Mouse (Mus musculus): ENCODE measurements around the gene Gm49661. TPM values are rescaled to one million over a fixed set of nuclear protein-coding genes. Genes with fewer than 3 reads are reported as not detected.

Gm49661 gene
- polyA plus RNA-seq, 1 experiment from 2014 or later: not detected

DNA sequence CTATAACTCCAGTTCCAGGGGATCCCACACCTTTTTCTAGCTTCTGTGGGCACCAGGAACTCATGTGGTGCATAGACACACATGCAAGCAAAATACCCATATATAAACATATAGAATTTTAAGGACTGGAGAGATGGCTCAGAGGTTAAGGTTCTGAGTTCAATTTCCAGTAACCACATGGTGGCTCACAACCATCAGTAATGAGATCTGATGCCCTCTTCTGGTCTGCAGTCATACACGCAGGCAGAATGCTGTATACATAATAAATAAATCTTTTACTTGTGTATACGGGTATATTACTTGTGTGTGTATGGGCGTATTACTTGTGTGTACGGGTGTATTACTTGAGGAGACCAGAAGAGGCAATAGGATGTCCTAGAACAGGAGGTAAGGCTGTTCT lies 5.3 kb downstream of the Gm49661 start:
- Histone ChIP-seq H3K9me3 (replicated peaks; ENCODE audit: control insufficient read depth, low read length) (no peaks in the 10 kb centered on the region), H3K36me3 (ENCODE audit: control insufficient read depth, insufficient read depth, low read length) (peaks cover 22% of the 10 kb centered on the region), H3K27me3 (replicated peaks; ENCODE audit: control insufficient read depth, insufficient read depth, low read length) (no peaks in the 10 kb centered on the region), H3K27ac (ENCODE audit: low read depth, low read length) (no peak overlapping the region), H3K4me1 (ENCODE audit: control insufficient read depth, insufficient read depth, low read length) (peaks cover 13% of the 10 kb centered on the region), H3K4me2 (ENCODE audit: low read length) (no peak overlapping the region), H3K4me3 (ENCODE audit: low read depth, low read length) (no peak overlapping the region), H3K9ac (ENCODE audit: low read length) (no peak overlapping the region)
- no peak for DNase-seq (ENCODE audit: low spot score)
- 89% methylated on average over 4 of the region's 4 CpGs for WGBS
- ATAC-seq: no peak

DNA sequence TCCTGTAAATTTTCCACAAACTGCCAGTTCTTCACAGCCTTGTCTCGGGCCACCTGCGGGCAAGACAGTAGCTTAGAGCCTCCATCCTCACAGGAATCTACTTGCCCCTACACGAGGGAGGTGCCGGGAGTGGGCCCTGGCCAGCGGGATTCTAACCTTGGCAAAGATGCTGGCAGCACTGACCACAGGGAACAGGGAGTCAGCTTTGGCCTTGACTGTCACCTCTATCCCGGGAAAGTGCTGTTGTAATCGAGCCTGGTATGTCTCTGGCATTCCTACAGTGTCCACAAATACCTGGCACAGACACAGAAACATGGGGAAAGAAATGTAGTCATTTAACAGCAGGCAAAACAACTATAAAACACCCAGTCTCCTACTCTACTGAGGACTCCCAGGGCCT lies 9.4 kb downstream of the Gm49661 start:
- DNase-seq (ENCODE audit: low spot score): no peak
- no peaks in the 10 kb centered on the region for H3K9me3 ChIP-seq (replicated peaks; ENCODE audit: control insufficient read depth, low read length)
- H3K36me3 ChIP-seq (ENCODE audit: control insufficient read depth, insufficient read depth, low read length): peaks cover 29% of the 10 kb centered on the region
- no peaks in the 10 kb centered on the region for H3K27me3 ChIP-seq (replicated peaks; ENCODE audit: control insufficient read depth, insufficient read depth, low read length)
- no peak overlapping the region for H3K4me3 ChIP-seq (ENCODE audit: low read depth, low read length)
- peaks cover under 1% of the 10 kb centered on the region; the same call in 1 of the 2 replicates for H3K4me1 ChIP-seq (ENCODE audit: control insufficient read depth, insufficient read depth, low read length)
- no peak for ATAC-seq
- no peak overlapping the region for H3K9ac ChIP-seq (ENCODE audit: low read length)
- H3K27ac ChIP-seq (ENCODE audit: low read depth, low read length): no peak overlapping the region
- 92% methylated on average over 7 of the region's 7 CpGs for WGBS
- no peak overlapping the region for H3K4me2 ChIP-seq (ENCODE audit: low read length)

DNA sequence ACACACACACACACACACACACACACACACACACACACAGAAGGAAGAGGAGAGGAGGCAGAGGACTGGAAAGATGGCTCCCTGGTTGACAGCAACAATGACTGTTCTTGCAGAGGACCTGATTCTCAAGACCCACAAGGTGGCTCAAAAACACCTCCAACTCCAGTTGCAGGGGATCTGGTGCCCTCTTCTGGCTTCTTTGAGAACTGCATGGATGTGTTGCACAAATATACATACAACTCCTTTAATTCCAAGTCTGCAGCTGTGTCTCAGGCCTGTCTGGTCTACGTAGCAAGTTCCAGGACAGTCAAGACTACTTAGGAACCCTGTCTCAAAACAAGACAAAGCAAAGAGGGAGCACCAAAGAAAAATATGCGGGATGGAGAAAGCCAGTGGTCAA lies 12.5 kb downstream of the Gm49661 start:
- Histone ChIP-seq H3K27me3 (replicated peaks; ENCODE audit: control insufficient read depth, insufficient read depth, low read length) (no peaks in the 10 kb centered on the region), H3K4me2 (ENCODE audit: low read length) (no peak overlapping the region), H3K9ac (ENCODE audit: low read length) (no peak overlapping the region), H3K27ac (ENCODE audit: low read depth, low read length) (no peak overlapping the region), H3K9me3 (replicated peaks; ENCODE audit: control insufficient read depth, low read length) (no peaks in the 10 kb centered on the region), H3K4me3 (ENCODE audit: low read depth, low read length) (no peak overlapping the region), H3K36me3 (ENCODE audit: control insufficient read depth, insufficient read depth, low read length) (peaks cover 24% of the 10 kb centered on the region), H3K4me1 (ENCODE audit: control insufficient read depth, insufficient read depth, low read length) (no peaks in the 10 kb centered on the region)
- WGBS: 42% methylated on average over 2 of the region's 2 CpGs
- ATAC-seq: peak; percentile 37
- peak; percentile 89 for DNase-seq (ENCODE audit: low spot score)

DNA sequence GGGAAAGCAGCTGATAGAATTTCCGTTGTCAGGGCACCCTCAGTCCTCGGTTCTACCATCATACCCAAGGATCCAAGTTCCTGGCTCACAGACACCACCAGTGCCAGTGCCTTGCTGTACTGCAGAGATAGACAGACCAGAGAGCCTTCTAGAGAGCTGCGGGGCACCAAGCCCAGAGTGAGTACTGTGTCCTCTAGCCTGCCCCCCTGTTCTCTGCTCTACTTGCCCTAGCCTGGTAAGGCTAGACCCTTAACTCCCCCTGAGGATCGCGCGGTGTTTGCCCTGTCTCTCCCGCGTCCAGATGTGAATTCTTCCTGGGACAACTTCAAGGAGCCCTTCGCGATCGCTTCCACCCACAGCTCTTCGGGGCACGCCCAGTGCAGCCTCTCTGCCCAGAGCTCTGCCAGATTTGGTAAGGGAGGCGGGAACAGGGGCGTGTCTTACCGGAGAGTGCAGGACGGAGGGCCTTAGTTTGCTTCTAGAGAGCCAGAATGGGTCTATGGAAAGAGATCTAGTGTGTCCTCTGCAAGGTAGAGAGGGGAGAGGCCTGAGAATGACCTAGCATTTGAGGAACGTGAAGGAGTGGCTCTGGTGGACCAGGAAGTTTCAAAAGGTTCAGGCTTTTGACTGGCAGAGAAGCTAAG lies 16.5 kb downstream of the Gm49661 start:
- no peak for ATAC-seq
- Histone ChIP-seq H3K9ac (ENCODE audit: low read length) (no peak overlapping the region), H3K27ac (ENCODE audit: low read depth, low read length) (no peak overlapping the region), H3K36me3 (ENCODE audit: control insufficient read depth, insufficient read depth, low read length) (peaks cover 4% of the 10 kb centered on the region), H3K4me3 (ENCODE audit: low read depth, low read length) (no peak overlapping the region), H3K4me1 (ENCODE audit: control insufficient read depth, insufficient read depth, low read length) (no peaks in the 10 kb centered on the region), H3K27me3 (replicated peaks; ENCODE audit: control insufficient read depth, insufficient read depth, low read length) (peaks cover 14% of the 10 kb centered on the region), H3K4me2 (ENCODE audit: low read length) (no peak overlapping the region), H3K9me3 (replicated peaks; ENCODE audit: control insufficient read depth, low read length) (no peaks in the 10 kb centered on the region)
- WGBS: 10% methylated on average over 18 of the region's 18 CpGs
- no peak for DNase-seq (ENCODE audit: low spot score)

DNA sequence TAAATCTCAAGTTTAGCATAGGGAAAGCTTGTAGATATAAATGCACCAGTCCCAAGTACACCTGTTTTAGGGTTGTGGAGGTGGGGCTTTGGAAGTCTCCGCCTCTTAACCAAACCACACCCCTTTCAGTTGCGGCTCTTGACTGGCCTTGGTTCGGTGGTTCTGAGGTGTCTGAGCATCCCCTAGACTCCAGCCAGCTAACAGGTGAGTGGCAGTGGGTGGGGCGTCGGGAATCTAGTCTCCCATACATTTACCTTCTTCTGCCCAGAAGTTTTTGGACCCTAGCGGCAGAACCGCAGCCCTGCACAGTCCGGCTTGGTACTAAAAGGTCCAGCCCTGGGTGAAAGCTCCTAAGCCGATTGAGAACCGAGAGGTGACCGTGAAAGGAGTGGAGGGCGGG lies 19.5 kb downstream of the Gm49661 start:
- peaks cover 33% of the 10 kb centered on the region for H3K27me3 ChIP-seq (replicated peaks; ENCODE audit: control insufficient read depth, insufficient read depth, low read length)
- no peaks in the 10 kb centered on the region for H3K9me3 ChIP-seq (replicated peaks; ENCODE audit: control insufficient read depth, low read length)
- WGBS: 18% methylated on average over 12 of the region's 12 CpGs
- H3K4me2 ChIP-seq (ENCODE audit: low read length): no peak overlapping the region
- H3K36me3 ChIP-seq (ENCODE audit: control insufficient read depth, insufficient read depth, low read length): no peaks in the 10 kb centered on the region
- no peak overlapping the region for H3K9ac ChIP-seq (ENCODE audit: low read length)
- no peak for ATAC-seq
- DNase-seq (ENCODE audit: low spot score): no peak
- peaks cover 4% of the 10 kb centered on the region; the same call in 1 of the 2 replicates for H3K4me1 ChIP-seq (ENCODE audit: control insufficient read depth, insufficient read depth, low read length)
- no peak overlapping the region for H3K4me3 ChIP-seq (ENCODE audit: low read depth, low read length)
- no peak overlapping the region for H3K27ac ChIP-seq (ENCODE audit: low read depth, low read length)

DNA sequence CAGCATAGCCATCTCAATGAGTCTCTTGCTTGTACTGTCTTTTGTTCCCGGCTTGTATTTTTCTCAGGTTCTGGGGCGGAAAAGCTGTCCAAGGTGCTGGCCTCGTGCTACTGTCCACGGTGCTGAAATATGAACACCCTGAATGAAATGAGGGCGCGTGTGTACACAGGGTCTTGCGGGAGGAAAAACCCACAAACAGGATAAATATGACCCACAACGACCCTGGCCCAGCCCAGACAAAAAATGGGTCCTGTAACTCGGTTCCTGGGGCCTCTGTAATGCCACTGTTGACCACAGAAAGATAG lies 22.0 kb downstream of the Gm49661 start:
- Histone ChIP-seq H3K9me3 (replicated peaks; ENCODE audit: control insufficient read depth, low read length) (no peaks in the 10 kb centered on the region), H3K36me3 (ENCODE audit: control insufficient read depth, insufficient read depth, low read length) (no peaks in the 10 kb centered on the region), H3K27ac (ENCODE audit: low read depth, low read length) (no peak overlapping the region), H3K9ac (ENCODE audit: low read length) (peak overlapping the region; percentile 77; the same call in 1 of the 2 replicates), H3K4me3 (ENCODE audit: low read depth, low read length) (no peak overlapping the region), H3K27me3 (replicated peaks; ENCODE audit: control insufficient read depth, insufficient read depth, low read length) (peaks cover 35% of the 10 kb centered on the region), H3K4me2 (ENCODE audit: low read length) (peak overlapping the region; percentile 87), H3K4me1 (ENCODE audit: control insufficient read depth, insufficient read depth, low read length) (peaks cover 11% of the 10 kb centered on the region; the same call in 1 of the 2 replicates)
- DNase-seq (ENCODE audit: low spot score) (peak; percentile 23), ATAC-seq (no peak)
- WGBS: 12% methylated on average over 9 of the region's 9 CpGs

DNA sequence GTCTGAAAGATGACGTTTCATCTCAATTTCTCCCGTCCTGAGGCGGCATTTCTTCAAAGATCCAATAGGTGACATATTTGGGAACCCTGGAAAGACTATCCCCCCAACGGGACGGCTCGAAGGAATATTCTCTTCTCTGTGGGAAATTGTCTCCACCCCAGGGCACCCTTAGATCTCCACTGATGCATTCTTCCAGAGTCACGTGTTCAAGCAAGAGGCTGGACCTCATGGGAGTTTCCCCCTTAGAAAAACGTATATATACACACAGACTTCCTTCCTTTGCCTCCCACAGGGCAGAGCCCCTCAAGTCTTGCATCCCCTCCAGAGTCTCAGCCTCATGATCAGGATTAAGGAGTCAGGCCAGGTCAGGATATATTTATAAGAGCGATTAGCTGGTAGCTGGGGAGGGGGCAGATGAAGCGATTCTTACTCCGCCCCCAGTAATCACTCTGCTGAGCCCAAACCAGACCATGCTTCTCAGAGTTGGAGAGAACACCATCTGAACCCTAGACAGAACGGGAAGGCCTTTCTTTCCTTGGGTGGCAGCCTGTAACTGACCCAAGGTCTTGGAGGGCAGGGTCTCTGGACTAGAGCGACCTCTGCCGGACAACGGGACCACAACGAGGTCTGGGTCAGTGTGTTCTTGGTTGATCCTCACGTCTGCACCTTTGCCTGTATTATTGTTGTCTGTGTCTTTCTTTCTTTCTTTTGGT lies 22.5 kb downstream of the Gm49661 start, which contains the start of gene Rtbdn:
Rtbdn (plus strand) TSS at position 464 of the 713 bp plus-strand sequence.
- Histone ChIP-seq H3K9me3 (replicated peaks; ENCODE audit: control insufficient read depth, low read length) (no peaks in the 10 kb centered on the region), H3K9ac (ENCODE audit: low read length) (peak within 1 kb of the TSS; percentile 77), H3K36me3 (ENCODE audit: control insufficient read depth, insufficient read depth, low read length) (no peaks in the 10 kb centered on the region), H3K4me3 (ENCODE audit: low read depth, low read length) (peak within 1 kb of the TSS; percentile 67), H3K4me1 (ENCODE audit: control insufficient read depth, insufficient read depth, low read length) (peaks cover 11% of the 10 kb centered on the region; the same call in 1 of the 2 replicates), H3K4me2 (ENCODE audit: low read length) (peak within 1 kb of the TSS; percentile 87), H3K27ac (ENCODE audit: low read depth, low read length) (peak within 1 kb of the TSS; percentile 55; the same call in 1 of the 2 replicates), H3K27me3 (replicated peaks; ENCODE audit: control insufficient read depth, insufficient read depth, low read length) (peaks cover 35% of the 10 kb centered on the region)
- ATAC-seq (no peak), DNase-seq (ENCODE audit: low spot score) (peak; percentile 34)
- 7% methylated on average over 17 of the region's 17 CpGs for WGBS

DNA sequence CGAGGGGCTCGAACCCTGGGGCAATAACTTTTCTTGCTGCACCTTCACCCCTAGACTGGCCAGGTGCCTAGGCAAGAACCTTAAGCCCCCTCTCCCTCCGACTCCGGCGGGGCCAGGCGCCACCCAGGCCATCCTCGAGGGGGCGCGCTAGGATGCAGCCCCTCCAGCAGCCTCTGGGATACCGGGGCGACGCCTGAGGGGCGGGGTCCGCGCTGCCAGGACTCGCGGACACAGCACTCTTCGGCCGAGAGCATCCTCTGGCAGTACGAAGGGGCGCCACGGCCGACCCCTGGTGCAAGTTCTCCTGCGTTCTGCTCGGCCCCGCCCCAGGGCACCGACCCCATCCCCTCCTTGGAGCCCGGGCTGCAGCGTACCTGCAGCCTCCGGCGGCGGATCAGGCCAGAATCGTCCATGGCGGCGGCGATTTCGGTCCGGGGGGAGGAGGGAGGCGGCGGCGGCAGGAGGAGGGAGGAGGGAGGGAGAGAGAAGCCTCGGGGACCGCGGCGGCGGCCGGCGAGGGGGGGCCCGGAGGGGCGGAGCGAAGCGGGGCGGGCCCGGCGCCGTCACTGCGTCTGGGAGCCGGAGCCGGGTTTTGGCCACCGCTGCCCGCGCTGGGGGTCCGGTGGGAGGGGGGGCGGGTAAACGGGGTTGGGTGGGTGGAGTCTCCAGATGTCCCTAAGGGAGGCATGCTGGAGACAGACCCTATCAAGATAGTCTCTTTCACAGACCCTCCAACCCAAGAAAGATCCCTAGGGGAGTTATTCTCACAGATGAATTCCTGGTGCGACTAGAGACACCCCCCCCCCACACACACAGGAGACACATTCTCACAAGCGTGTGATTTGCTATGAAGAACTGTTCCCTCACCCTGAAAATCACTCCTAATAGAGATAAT lies 23.4 kb downstream of the Gm49661 start:
- peaks cover 35% of the 10 kb centered on the region for H3K27me3 ChIP-seq (replicated peaks; ENCODE audit: control insufficient read depth, insufficient read depth, low read length)
- ATAC-seq (peak; percentile 63), DNase-seq (ENCODE audit: low spot score) (peak; percentile 55)
- H3K27ac ChIP-seq (ENCODE audit: low read depth, low read length): peak overlapping the region; percentile 55; the same call in 1 of the 2 replicates
- H3K9me3 ChIP-seq (replicated peaks; ENCODE audit: control insufficient read depth, low read length): no peaks in the 10 kb centered on the region
- H3K4me1 ChIP-seq (ENCODE audit: control insufficient read depth, insufficient read depth, low read length): peaks cover 11% of the 10 kb centered on the region; the same call in 1 of the 2 replicates
- H3K4me2 ChIP-seq (ENCODE audit: low read length): peak overlapping the region; percentile 87
- peak overlapping the region; percentile 67 for H3K4me3 ChIP-seq (ENCODE audit: low read depth, low read length)
- no peaks in the 10 kb centered on the region for H3K36me3 ChIP-seq (ENCODE audit: control insufficient read depth, insufficient read depth, low read length)
- H3K9ac ChIP-seq (ENCODE audit: low read length): peak overlapping the region; percentile 77
- 0% methylated on average over 38 of the region's 67 CpGs for WGBS

Measured in forebrain, embryonic 14.5 days (tissue).